Mouse (Mus musculus): Measurements from ENCODE around the gene Lrrc27.

Lrrc27 gene

GRCm38 (mm10) chr7:139214160-139214559, 1.4 kb downstream of the Lrrc27 start:
- DNase-seq (ENCODE audit: low read depth, low spot score): no peak

GRCm38 (mm10) chr7:139214596-139215340, 2.0 kb downstream of the Lrrc27 start:
- DNase-seq (ENCODE audit: low read depth, low spot score): no peak

GRCm38 (mm10) chr7:139215516-139215915, 2.7 kb downstream of the Lrrc27 start:
- no peak for DNase-seq (ENCODE audit: low read depth, low spot score)

- DNase-seq (ENCODE audit: low read depth, low spot score): no peak
Observed at GRCm38 (mm10) chr7:139215946-139216345, 3.2 kb downstream of the Lrrc27 start.

- no peak for DNase-seq (ENCODE audit: low read depth, low spot score)
Observed at GRCm38 (mm10) chr7:139216464-139216863, 3.7 kb downstream of the Lrrc27 start.

- no peak for DNase-seq (ENCODE audit: low read depth, low spot score)
Observed at GRCm38 (mm10) chr7:139217046-139217445, 4.3 kb downstream of the Lrrc27 start.

- DNase-seq (ENCODE audit: low read depth, low spot score): no peak
Observed at GRCm38 (mm10) chr7:139218641-139219415, 6.0 kb downstream of the Lrrc27 start.

- DNase-seq (ENCODE audit: low read depth, low spot score): no peak
Observed at GRCm38 (mm10) chr7:139219486-139219885, 6.7 kb downstream of the Lrrc27 start.

GRCm38 (mm10) chr7:139220303-139220702, 7.5 kb downstream of the Lrrc27 start:
- peak; percentile 66 for DNase-seq (ENCODE audit: low read depth, low spot score)

- no peak for DNase-seq (ENCODE audit: low read depth, low spot score)
Observed at GRCm38 (mm10) chr7:139221072-139221471, 8.3 kb downstream of the Lrrc27 start.

GRCm38 (mm10) chr7:139221856-139222255, 9.1 kb downstream of the Lrrc27 start:
- DNase-seq (ENCODE audit: low read depth, low spot score): no peak

- no peak for DNase-seq (ENCODE audit: low read depth, low spot score)
Observed at GRCm38 (mm10) chr7:139222341-139222740, 9.6 kb downstream of the Lrrc27 start.

GRCm38 (mm10) chr7:139224070-139224469, 11.3 kb downstream of the Lrrc27 start:
- no peak for DNase-seq (ENCODE audit: low read depth, low spot score)

GRCm38 (mm10) chr7:139224725-139225124, 11.9 kb downstream of the Lrrc27 start:
- DNase-seq (ENCODE audit: low read depth, low spot score): no peak

GRCm38 (mm10) chr7:139226416-139226815, 13.6 kb downstream of the Lrrc27 start:
- no peak for DNase-seq (ENCODE audit: low read depth, low spot score)

GRCm38 (mm10) chr7:139228447-139229171, 15.8 kb downstream of the Lrrc27 start:
- no peak for DNase-seq (ENCODE audit: low read depth, low spot score)

- DNase-seq (ENCODE audit: low read depth, low spot score): no peak
Observed at GRCm38 (mm10) chr7:139229837-139230236, 17.0 kb downstream of the Lrrc27 start.

- DNase-seq (ENCODE audit: low read depth, low spot score): no peak
Observed at GRCm38 (mm10) chr7:139230241-139230640, 17.5 kb downstream of the Lrrc27 start.

GRCm38 (mm10) chr7:139233714-139234113, 20.9 kb downstream of the Lrrc27 start:
- peak; percentile 89 for DNase-seq (ENCODE audit: low read depth, low spot score)

GRCm38 (mm10) chr7:139234426-139235188, 21.8 kb downstream of the Lrrc27 start:
- DNase-seq (ENCODE audit: low read depth, low spot score): peak; percentile 88

- DNase-seq (ENCODE audit: low read depth, low spot score): no peak
Observed at GRCm38 (mm10) chr7:139235651-139236358, 23.0 kb downstream of the Lrrc27 start.

All from R1 (cell line).